Mouse (Mus musculus) liver, embryonic 16.5 days (tissue): ENCODE measurements around the gene Pla2g7. TPM values are rescaled to one million over a fixed set of nuclear protein-coding genes. Genes with fewer than 3 reads are reported as not detected.

ENCODE experiments used
- ATAC-seq: fragments of 200-750 bp; cut with Nextera tagmentation; 2 replicates; pipeline ENCODE4 v1.8.0; 2017; ENCODE audit warnings: low read depth, mild to moderate bottlenecking, moderate number of reproducible peaks, moderate library complexity
- H3K27ac ChIP-seq: fragments of 300-500 bp; sonication (generic); 2 replicates; pipeline ENCODE4 v1.5.1; 2014; ENCODE audit warnings: mild to moderate bottlenecking, low read length
- H3K27me3 ChIP-seq: fragments of 300-500 bp; sonication (generic); 2 replicates; pipeline ENCODE4 v1.6.1; 2014; ENCODE audit warnings: low read depth, low read length, mixed read lengths; ENCODE audit not compliant: control insufficient read depth, insufficient read depth
- H3K36me3 ChIP-seq: fragments of 300-500 bp; sonication (generic); 2 replicates; pipeline ENCODE4 v1.6.1; 2014; ENCODE audit warnings: mild to moderate bottlenecking; ENCODE audit not compliant: control insufficient read depth, insufficient read depth
- H3K4me1 ChIP-seq: fragments of 300-500 bp; sonication (generic); 2 replicates; pipeline ENCODE4 v1.6.1; 2014; ENCODE audit warnings: low read depth, low read length, mixed read lengths; ENCODE audit not compliant: control insufficient read depth
- H3K4me2 ChIP-seq: fragments of 300-500 bp; sonication (generic); 2 replicates; pipeline ENCODE4 v1.6.1; 2014; ENCODE audit warnings: low read depth, low read length, mixed read lengths
- H3K4me3 ChIP-seq: fragments of 300-500 bp; sonication (generic); 2 replicates; pipeline ENCODE4 v1.5.1; 2014; ENCODE audit warnings: low read depth, mild to moderate bottlenecking, low read length
- H3K9ac ChIP-seq: fragments of 300-500 bp; sonication (generic); 2 replicates; pipeline ENCODE4 v1.6.1; 2014; ENCODE audit warnings: low read depth, low read length
- H3K9me3 ChIP-seq: fragments of 300-500 bp; sonication (generic); replicated peaks from 2 replicates; pipeline ENCODE4 v1.6.1; 2016; ENCODE audit warnings: low read length; ENCODE audit not compliant: control insufficient read depth
- WGBS: fragments of 180-500 bp; shearing (Covaris S2); extraction: QIAGEN DNeasy Blood & Tissue Kit; methylation state at CpG from one replicate; pipeline ENCODE4 v1.1.7; 2014; ENCODE audit not compliant: insufficient replicate concordance; 5-methylcytosine and 5-hydroxymethylcytosine counted together
- polyA plus RNA-seq: library from polyadenylated mRNA; unstranded; fragments of >200 nt; fragmentation: Nextera tagmentation; extraction: Ambion mirVana; gene quantifications from 2 replicates; pipeline ENCODE4 v1.2.1, GENCODE M21; 2015

Gene Pla2g7
- polyA plus RNA-seq, 1 experiment from 2014 or later = 35.9 TPM

DNA sequence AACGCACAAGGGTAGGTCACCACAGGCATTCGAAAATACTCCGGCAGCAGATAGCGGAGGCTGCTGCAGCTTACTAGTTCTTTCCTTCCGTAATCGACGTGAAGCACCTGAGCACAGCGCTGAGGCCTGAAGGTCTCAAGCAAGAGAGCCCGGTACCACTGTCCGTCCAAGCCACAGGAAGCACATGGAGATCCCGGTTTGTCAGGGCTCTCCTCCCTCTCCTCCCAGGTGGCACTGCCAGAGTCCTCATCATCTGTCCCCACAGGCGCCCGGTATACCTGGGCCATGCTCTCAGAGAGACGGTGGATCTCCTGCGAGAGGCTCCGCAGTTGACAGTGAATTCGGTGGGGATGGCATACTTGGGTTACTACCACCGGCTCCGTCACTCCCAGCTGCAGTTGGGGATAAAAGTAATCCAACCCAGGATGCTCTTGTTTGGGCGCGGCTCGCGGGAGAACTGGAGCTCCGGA, 61.2 kb downstream of the Pla2g7 start:
- WGBS = 26% methylated on average over 24 of the region's 24 CpGs

DNA sequence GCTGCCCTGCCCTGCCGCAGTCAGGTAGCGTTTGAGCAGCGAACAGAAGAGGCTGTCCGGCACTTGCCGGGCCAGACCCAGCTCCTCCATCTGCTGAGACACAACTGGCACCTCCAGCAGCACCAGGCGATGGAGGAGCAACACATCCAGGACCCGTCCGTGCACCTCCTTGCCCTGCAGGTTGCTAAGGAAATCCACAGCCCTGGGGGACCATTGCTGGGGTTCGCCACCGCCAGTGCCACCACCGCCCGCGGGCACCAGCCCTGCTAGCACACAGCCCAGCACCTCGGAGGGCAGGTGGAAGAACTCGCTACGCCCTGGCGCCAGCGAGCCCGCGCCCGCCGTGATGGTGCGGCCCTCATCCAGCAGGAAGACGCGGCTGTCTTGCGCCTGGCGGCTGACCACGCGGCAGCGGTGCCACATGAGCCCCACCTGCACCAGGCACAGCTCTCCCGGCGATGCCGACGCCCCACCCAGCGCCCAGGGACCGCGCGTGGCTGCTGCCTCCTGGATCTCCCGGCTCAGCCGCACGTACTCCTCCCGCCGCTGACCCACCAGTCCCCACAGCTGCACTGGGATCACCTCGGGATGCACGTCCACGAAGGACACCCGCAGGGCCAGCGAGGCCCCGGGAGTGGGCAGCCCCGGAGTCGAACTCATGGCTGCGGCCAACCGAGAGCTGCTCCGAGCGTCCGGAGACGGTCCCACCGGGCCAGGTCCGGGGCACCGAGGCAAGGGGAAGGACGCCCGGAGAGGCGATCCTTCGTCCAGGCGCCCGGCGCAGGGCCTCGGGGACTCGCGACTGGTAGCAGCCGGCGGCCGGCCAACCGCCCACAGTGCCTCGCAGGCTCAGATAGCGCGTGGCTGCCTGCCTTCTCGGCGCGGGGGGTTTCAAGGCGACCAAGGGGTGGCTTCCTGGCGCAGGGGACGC, 61.9 kb downstream of the Pla2g7 start, which contains the start of gene Tdrd6:
Tdrd6 (minus strand) TSS at position 804 of the 931 bp plus-strand sequence.
- Histone ChIP-seq H3K27me3 (peaks cover 30% of the 10 kb centered on the region), H3K4me2 (peak within 1 kb of the TSS; percentile 32), H3K9ac (no peak within 1 kb of the TSS), H3K9me3 (no peaks in the 10 kb centered on the region), H3K27ac (no peak within 1 kb of the TSS), H3K4me1 (no peaks in the 10 kb centered on the region), H3K4me3 (peak within 1 kb of the TSS; percentile 14), H3K36me3 (no peaks in the 10 kb centered on the region)
- ATAC-seq = no peak
- 5% methylated on average over 82 of the region's 83 CpGs for WGBS

More for the DNA sequence above, 61.2 kb downstream of the Pla2g7 start:
- Histone ChIP-seq H3K27me3 (peaks cover 30% of the 10 kb centered on the region), H3K9ac (no peak overlapping the region), H3K4me3 (no peak overlapping the region), H3K36me3 (no peaks in the 10 kb centered on the region), H3K27ac (no peak overlapping the region), H3K9me3 (no peaks in the 10 kb centered on the region), H3K4me1 (no peaks in the 10 kb centered on the region), H3K4me2 (0 out of 2 replicates have a peak overlapping the region, but pooled peaks have one; percentile 32)
- no peak for ATAC-seq

- Histone ChIP-seq H3K36me3 (no peaks in the 10 kb centered on the region), H3K4me3 (no peak overlapping the region), H3K9me3 (no peaks in the 10 kb centered on the region), H3K4me1 (no peaks in the 10 kb centered on the region), H3K4me2 (no peak overlapping the region), H3K27ac (no peak overlapping the region), H3K27me3 (peaks cover 30% of the 10 kb centered on the region), H3K9ac (no peak overlapping the region)
- ATAC-seq = no peak
- WGBS = 51% methylated on average over 13 of the region's 13 CpGs
Observed at GRCm38 (mm10) chr17:43630427-43630760, 62.5 kb downstream of the Pla2g7 start.

DNA sequence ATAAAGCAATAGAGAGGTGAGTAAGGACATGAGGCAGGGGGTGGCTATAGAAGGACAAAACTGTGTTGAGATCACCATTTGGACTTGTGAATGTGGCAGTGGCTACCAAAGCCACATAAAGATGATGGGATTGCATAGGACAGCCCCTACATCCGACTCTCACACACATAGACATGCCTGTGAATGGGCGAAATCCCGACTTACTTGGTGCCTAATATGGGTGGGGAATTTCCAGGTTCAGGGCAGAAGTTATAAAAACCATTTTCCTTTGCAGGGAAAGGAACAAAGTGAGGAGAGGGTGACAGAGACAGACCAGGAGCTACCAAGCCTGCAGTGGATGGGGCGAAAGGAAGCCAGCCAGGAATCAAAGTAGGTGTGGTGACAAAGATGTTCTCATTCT, 69.2 kb downstream of the Pla2g7 start:
- no peak overlapping the region for H3K27ac ChIP-seq
- no peaks in the 10 kb centered on the region for H3K36me3 ChIP-seq
- H3K9ac ChIP-seq = no peak overlapping the region
- no peaks in the 10 kb centered on the region for H3K4me1 ChIP-seq
- 70% methylated on average over 4 of the region's 4 CpGs for WGBS
- no peaks in the 10 kb centered on the region for H3K27me3 ChIP-seq
- no peak for ATAC-seq
- no peak overlapping the region for H3K4me2 ChIP-seq
- no peak overlapping the region for H3K4me3 ChIP-seq
- H3K9me3 ChIP-seq = peaks cover 2% of the 10 kb centered on the region

GRCm38 (mm10) chr17:43640825-43641224, 72.9 kb downstream of the Pla2g7 start:
- Histone ChIP-seq H3K36me3 (no peaks in the 10 kb centered on the region), H3K27ac (no peak overlapping the region), H3K9ac (no peak overlapping the region), H3K9me3 (peaks cover 2% of the 10 kb centered on the region), H3K4me1 (peaks cover 2% of the 10 kb centered on the region; the same call in 1 of the 2 replicates), H3K27me3 (no peaks in the 10 kb centered on the region), H3K4me3 (no peak overlapping the region), H3K4me2 (no peak overlapping the region)
- WGBS = 23% methylated on average over 1 of the region's 1 CpGs
- ATAC-seq = no peak

- 55% methylated on average over 7 of the region's 7 CpGs for WGBS
- Histone ChIP-seq H3K4me2 (no peak overlapping the region), H3K27me3 (no peaks in the 10 kb centered on the region)
Observed at GRCm38 (mm10) chr17:43643191-43643590, 75.3 kb downstream of the Pla2g7 start.

GRCm38 (mm10) chr17:43644375-43644774, 76.5 kb downstream of the Pla2g7 start:
- Histone ChIP-seq H3K9me3 (peaks cover 2% of the 10 kb centered on the region), H3K27me3 (no peaks in the 10 kb centered on the region), H3K4me3 (no peak overlapping the region), H3K4me1 (peaks cover 2% of the 10 kb centered on the region; the same call in 1 of the 2 replicates), H3K9ac (no peak overlapping the region), H3K27ac (no peak overlapping the region), H3K4me2 (no peak overlapping the region), H3K36me3 (no peaks in the 10 kb centered on the region)
- 19% methylated on average over 7 of the region's 7 CpGs for WGBS
- ATAC-seq = peak; percentile 86

More at GRCm38 (mm10) chr17:43643191-43643590, 75.3 kb downstream of the Pla2g7 start:
- Histone ChIP-seq H3K27ac (no peak overlapping the region), H3K9me3 (peaks cover 2% of the 10 kb centered on the region), H3K4me3 (no peak overlapping the region), H3K4me1 (peaks cover 2% of the 10 kb centered on the region; the same call in 1 of the 2 replicates), H3K36me3 (no peaks in the 10 kb centered on the region), H3K9ac (no peak overlapping the region)
- no peak for ATAC-seq

GRCm38 (mm10) chr17:43645136-43645535, 77.2 kb downstream of the Pla2g7 start:
- no peaks in the 10 kb centered on the region for H3K36me3 ChIP-seq
- peaks cover 2% of the 10 kb centered on the region for H3K9me3 ChIP-seq
- WGBS = 39% methylated on average over 3 of the region's 3 CpGs
- peaks cover 2% of the 10 kb centered on the region; the same call in 1 of the 2 replicates for H3K4me1 ChIP-seq
- H3K9ac ChIP-seq = no peak overlapping the region
- H3K4me3 ChIP-seq = no peak overlapping the region
- no peak overlapping the region for H3K4me2 ChIP-seq
- ATAC-seq = no peak
- H3K27me3 ChIP-seq = no peaks in the 10 kb centered on the region
- no peak overlapping the region for H3K27ac ChIP-seq

DNA sequence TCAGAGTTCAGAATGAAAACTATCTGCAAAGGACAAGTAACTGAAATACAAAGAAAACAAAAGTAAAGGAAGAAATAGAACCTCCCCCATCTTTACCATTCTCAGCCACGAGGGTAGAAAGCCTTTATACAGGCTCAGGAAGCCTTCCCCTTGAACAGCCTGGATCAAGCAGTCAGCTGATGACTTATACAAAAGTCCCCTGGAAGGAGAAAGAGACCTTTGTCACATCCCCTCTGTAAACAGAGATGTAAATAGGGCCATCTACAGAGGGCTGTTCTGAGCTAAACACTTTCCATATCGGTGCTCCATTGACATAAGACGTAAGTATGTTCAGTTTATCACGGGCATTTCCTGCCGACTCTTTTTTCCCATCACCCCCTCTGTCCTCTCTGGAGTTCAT, 79.0 kb downstream of the Pla2g7 start:
- Histone ChIP-seq H3K27me3 (no peaks in the 10 kb centered on the region), H3K9ac (no peak overlapping the region), H3K36me3 (no peaks in the 10 kb centered on the region), H3K4me2 (no peak overlapping the region), H3K4me3 (no peak overlapping the region), H3K4me1 (peaks cover 2% of the 10 kb centered on the region; the same call in 1 of the 2 replicates), H3K27ac (no peak overlapping the region), H3K9me3 (no peaks in the 10 kb centered on the region)
- no peak for ATAC-seq
- 63% methylated on average over 5 of the region's 5 CpGs for WGBS
